Mouse (Mus musculus) ovary, postnatal 10 days (tissue): ENCODE measurements at regions not wholly inside any gene's neighbourhood (a gene's known extent, or its start where the extent isn't known, plus 50 kb on each side); places are given as distances from the start of the nearest gene placed in this dataset.

Experiments
- DNase-seq: peaks from one replicate; pipeline ENCODE4 v3.0.0; 2022; ENCODE audit warnings: low spot score

GRCm38 (mm10) chr13:57365096-57365495 is 469.3 kb upstream of the Trpc7 start:
- no peak for DNase-seq

- no peak for DNase-seq
Observed at GRCm38 (mm10) chr13:57364396-57364795, 468.6 kb upstream of the Trpc7 start.

GRCm38 (mm10) chr13:57362563-57362962 is 466.8 kb upstream of the Trpc7 start:
- no peak for DNase-seq

GRCm38 (mm10) chr13:57361286-57361685 is 465.5 kb upstream of the Trpc7 start:
- DNase-seq, result no peak

GRCm38 (mm10) chr13:57354606-57355005 is 458.8 kb upstream of the Trpc7 start:
- DNase-seq, result no peak

- DNase-seq, result no peak
Observed at GRCm38 (mm10) chr13:57353976-57354375, 458.2 kb upstream of the Trpc7 start.

- DNase-seq, result no peak
Observed at GRCm38 (mm10) chr13:57350828-57351227, 455.0 kb upstream of the Trpc7 start.

- DNase-seq, result no peak
Observed at GRCm38 (mm10) chr13:57338676-57339075, 442.9 kb upstream of the Trpc7 start.

GRCm38 (mm10) chr13:57336596-57336995 is 440.8 kb upstream of the Trpc7 start:
- no peak for DNase-seq

- DNase-seq, result no peak
Observed at GRCm38 (mm10) chr13:57332976-57333375, 437.2 kb upstream of the Trpc7 start.

GRCm38 (mm10) chr13:57331868-57332267 is 436.1 kb upstream of the Trpc7 start:
- DNase-seq, result no peak

GRCm38 (mm10) chr13:57325306-57325925 is 429.6 kb upstream of the Trpc7 start:
- no peak for DNase-seq

- no peak for DNase-seq
Observed at GRCm38 (mm10) chr13:57316211-57317005, 420.6 kb upstream of the Trpc7 start.

GRCm38 (mm10) chr13:57314512-57314911 is 418.7 kb upstream of the Trpc7 start:
- no peak for DNase-seq

GRCm38 (mm10) chr13:57313731-57314130 is 417.9 kb upstream of the Trpc7 start:
- no peak for DNase-seq

- no peak for DNase-seq
Observed at GRCm38 (mm10) chr13:57311235-57311634, 415.4 kb upstream of the Trpc7 start.

- DNase-seq, result no peak
Observed at GRCm38 (mm10) chr13:57309618-57310017, 413.8 kb upstream of the Trpc7 start.

GRCm38 (mm10) chr13:57307971-57308903 is 412.4 kb upstream of the Trpc7 start:
- DNase-seq, result no peak

- DNase-seq, result no peak
Observed at GRCm38 (mm10) chr13:57305586-57305985, 409.8 kb upstream of the Trpc7 start.

- DNase-seq, result no peak
Observed at GRCm38 (mm10) chr13:57303805-57304204, 408.0 kb upstream of the Trpc7 start.

GRCm38 (mm10) chr13:57291737-57292490 is 396.1 kb upstream of the Trpc7 start:
- DNase-seq, result no peak

GRCm38 (mm10) chr13:57286168-57286567 is 390.4 kb upstream of the Trpc7 start:
- DNase-seq, result no peak
